Mouse (Mus musculus) ES-E14 (cell line): Measurements from ENCODE around the gene Kcnk18. TPM values are rescaled to one million over a fixed set of nuclear protein-coding genes. Genes with fewer than 3 reads are reported as not detected.

Experiments
- DNase-seq: peaks from one replicate; pipeline ENCODE4 v3.0.0-alpha.2; 2013; ENCODE audit warnings: low read depth, low spot score
- H3K27ac ChIP-seq: 2 replicates; pipeline ENCODE4 v1.5.1; 2012; ENCODE audit warnings: low read depth, mild to moderate bottlenecking, low read length, moderate library complexity, mixed read lengths; ENCODE audit not compliant: poor library complexity, insufficient read depth, severe bottlenecking
- H3K36me3 ChIP-seq: 2 replicates; pipeline ENCODE4 v1.6.1; 2012; ENCODE audit warnings: mild to moderate bottlenecking, low read length, moderate library complexity, mixed read lengths; ENCODE audit not compliant: control insufficient read depth, poor library complexity, insufficient read depth, severe bottlenecking
- H3K4me1 ChIP-seq, 2 experiments: fragments of 150-350 bp in 1 of 2; sonication (generic) in 1 of 2; 2 replicates each; pipeline ENCODE4 v1.6.1; 2012; ENCODE audit warnings: low read length in 2 of 2, mild to moderate bottlenecking in 1 of 2, mixed read lengths in 1 of 2; ENCODE audit not compliant: control insufficient read depth in 2 of 2, insufficient read depth in 2 of 2, poor library complexity in 1 of 2
- H3K4me3 ChIP-seq, 2 experiments: fragments of 150-350 bp in 1 of 2; sonication (generic) in 1 of 2; 2 replicates each; pipeline ENCODE4 v1.5.1; 2012; ENCODE audit warnings: low read length in 2 of 2, low read depth in 1 of 2, mild to moderate bottlenecking in 1 of 2, mixed read lengths in 1 of 2; ENCODE audit not compliant: insufficient read depth in 1 of 2, poor library complexity in 1 of 2, severe bottlenecking in 1 of 2
- H3K9ac ChIP-seq: 2 replicates; pipeline ENCODE4 v1.6.1; 2012; ENCODE audit warnings: low read depth, mild to moderate bottlenecking, low read length, mixed read lengths; ENCODE audit not compliant: poor library complexity, insufficient read depth, severe bottlenecking
- H3K9me3 ChIP-seq: fragments of 150-350 bp; sonication (generic); 2 replicates; pipeline ENCODE4 v1.6.1; 2012; ENCODE audit warnings: low read depth, mild to moderate bottlenecking, low read length; ENCODE audit not compliant: control insufficient read depth, insufficient read depth
- CHD2 ChIP-seq: IDR thresholded peaks from 2 replicates; pipeline ENCODE4 v1.6.1; 2014; ENCODE audit warnings: mild to moderate bottlenecking, low read depth, low read length, inconsistent platforms
- HCFC1 ChIP-seq: IDR thresholded peaks from 2 replicates; pipeline ENCODE4 v1.6.1; 2012; ENCODE audit warnings: low read length, inconsistent platforms, borderline replicate concordance; ENCODE audit not compliant: insufficient read depth
- MAFK ChIP-seq: IDR thresholded peaks from 2 replicates; pipeline ENCODE4 v1.6.1; 2014; ENCODE audit warnings: mild to moderate bottlenecking, low read depth, low read length, inconsistent platforms; ENCODE audit not compliant: insufficient read depth
- ZC3H11A ChIP-seq: IDR thresholded peaks from 2 replicates; pipeline ENCODE4 v1.6.1; 2012; ENCODE audit warnings: low read depth, mild to moderate bottlenecking, inconsistent platforms, low read length, borderline replicate concordance
- ZNF384 ChIP-seq: IDR thresholded peaks from 2 replicates; pipeline ENCODE4 v1.6.1; 2012; ENCODE audit warnings: low read depth, low read length, inconsistent platforms
- in situ Hi-C, 2 experiments: fragments of 600-800 bp; cut with MboI; formaldehyde crosslinking; loops; one replicate each; pipeline ENCODE4 v1.15.1; 2025; ENCODE audit warnings: low sequenced_read_pairs in 2 of 2, inconsistent platforms in 1 of 2; ENCODE audit not compliant: unreplicated experiment in 2 of 2
- total RNA-seq: library from RNA; depleted of rRNA; stranded (reverse); fragments of 300-350 nt; gene quantifications from 2 replicates; pipeline ENCODE4 v1.2.3, GENCODE M21; 2012; rRNA removed

Gene Kcnk18
- total RNA-seq: 0.11 and 0.18 TPM in 2 replicates

DNA sequence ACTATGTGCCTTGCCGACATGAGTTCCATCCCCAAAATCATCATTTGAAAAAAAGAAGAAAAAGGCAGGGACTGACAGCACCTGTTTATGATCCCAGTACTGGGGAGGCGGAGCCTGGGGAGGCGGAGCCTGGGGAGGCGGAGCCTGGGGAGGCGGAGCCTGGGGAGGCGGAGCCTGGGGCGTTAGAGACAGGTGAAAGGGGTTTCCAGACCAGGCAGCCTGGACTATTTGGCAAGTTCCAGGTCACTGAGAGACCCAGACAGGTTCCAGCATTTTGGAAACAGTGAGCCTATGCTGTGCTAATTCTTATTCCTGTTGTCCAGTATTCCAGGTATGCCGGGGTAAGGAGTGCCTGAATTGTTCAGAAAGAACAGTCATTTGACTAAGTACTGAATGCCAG, at the start of gene Kcnk18:
Gene Kcnk18 (plus strand): TSS at position 224 of the 400 bp plus-strand sequence.
- no peak within 1 kb of the TSS for H3K27ac ChIP-seq
- H3K9ac ChIP-seq: no peak within 1 kb of the TSS
- no peaks in the 10 kb centered on the region for H3K9me3 ChIP-seq
- no peaks in the 10 kb centered on the region for H3K36me3 ChIP-seq
- TF ChIP-seq MAFK: no peak
- DNase-seq: no peak
- H3K4me1 ChIP-seq: peaks cover 0 to 1% of the 10 kb centered on the region in 2 experiments; a peak in 1 of 4 replicates
- in situ Hi-C loops: loop anchor here in 1 of 2 experiments (25.0 kb wide), 1 partner anchor 307 kb away; no protein-coding TSS in a partner anchor
- H3K4me3 ChIP-seq: peak within 1 kb of the TSS; percentile 2 to 44; a peak in 2 of 4 replicates

DNA sequence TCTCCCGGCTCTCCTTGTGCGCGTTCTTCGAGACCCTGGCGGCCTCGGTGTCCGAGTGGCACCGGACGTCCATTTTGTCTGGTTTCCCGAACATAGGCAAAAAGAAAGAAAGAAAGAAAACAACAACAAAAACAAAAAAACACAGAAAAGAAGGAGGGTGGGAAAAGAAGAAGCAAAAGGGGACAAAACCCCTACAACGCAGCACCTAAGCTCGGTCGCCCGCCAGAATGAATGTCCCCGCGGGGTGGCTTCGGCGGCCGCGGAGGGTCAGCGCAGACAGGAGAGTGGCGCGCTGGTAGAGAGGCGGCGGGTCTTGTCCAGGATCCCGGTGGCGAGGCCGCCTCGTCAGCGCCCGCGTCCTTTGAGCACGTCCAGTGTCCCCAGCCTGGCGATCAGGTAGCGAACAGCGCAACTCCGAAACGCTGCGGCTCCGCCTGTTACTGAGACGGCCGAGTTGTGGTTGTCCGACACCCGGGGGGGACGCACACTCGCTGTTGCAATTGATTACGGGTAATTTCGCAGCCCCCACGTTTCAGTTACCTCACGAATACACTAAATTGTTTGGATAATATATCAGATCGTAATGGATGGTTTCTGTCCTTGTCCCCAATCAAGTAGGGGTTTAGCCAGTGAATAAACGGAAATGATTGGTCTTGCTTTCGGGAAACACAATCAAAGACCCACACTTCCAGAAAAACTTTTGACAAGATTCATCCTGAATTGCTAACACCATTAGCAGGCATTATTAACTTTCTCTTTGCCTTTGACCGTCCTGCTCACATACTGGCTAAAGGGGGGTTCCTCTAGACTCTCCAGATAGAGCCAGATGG, 48.9 kb upstream of the Kcnk18 start, which contains the start of gene Vax1:
Gene Vax1 (minus strand): TSS at position 121 of the 830 bp plus-strand sequence.
- Histone ChIP-seq H3K9me3 (no peaks in the 10 kb centered on the region), H3K36me3 (no peaks in the 10 kb centered on the region), H3K4me1 (peaks cover 0 to 6% of the 10 kb centered on the region in 2 experiments; a peak in 1 of 4 replicates), H3K27ac (no peak within 1 kb of the TSS), H3K4me3 (peak within 1 kb of the TSS; percentile 47 to 52; a peak in 3 of 4 replicates), H3K9ac (no peak within 1 kb of the TSS; the same call in 1 of the 2 replicates)
- in situ Hi-C loops: loop anchor here (5.0 kb wide), 1 partner anchor 292 kb away; no protein-coding TSS in a partner anchor
- DNase-seq: no peak
- TF ChIP-seq MAFK (no peak), CHD2 (no peak), ZC3H11A (no peak), HCFC1 (no peak), ZNF384 (no peak)

DNA sequence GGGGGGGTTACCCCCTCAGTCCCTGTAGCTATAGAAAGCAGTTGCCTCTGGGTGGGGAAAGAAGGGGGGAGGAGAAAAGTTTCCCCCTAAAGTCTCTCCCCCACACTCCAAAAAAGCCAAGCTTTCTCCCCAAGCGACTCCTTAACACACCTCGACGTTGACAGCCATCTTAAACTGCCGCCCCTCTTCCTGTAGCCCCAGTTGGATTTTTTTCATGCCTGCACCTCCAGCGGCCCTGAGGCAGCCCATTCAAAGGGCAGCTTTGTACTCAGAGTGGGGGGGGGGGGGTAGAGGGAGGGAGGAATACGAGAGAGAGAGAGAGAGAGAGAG, 48.3 kb upstream of the Kcnk18 start:
- Histone ChIP-seq H3K9me3 (no peaks in the 10 kb centered on the region), H3K36me3 (no peaks in the 10 kb centered on the region), H3K4me3 (no peak overlapping the region), H3K4me1 (peaks cover 0 to 6% of the 10 kb centered on the region in 2 experiments; a peak in 1 of 4 replicates), H3K27ac (no peak overlapping the region), H3K9ac (no peak overlapping the region)
- no peak for DNase-seq
- in situ Hi-C loops: loop anchor here in 1 of 2 experiments (5.0 kb wide), 1 partner anchor 292 kb away; no protein-coding TSS in a partner anchor
- TF ChIP-seq ZNF384 (no peak), HCFC1 (no peak), CHD2 (no peak), MAFK (no peak), ZC3H11A (no peak)

DNA sequence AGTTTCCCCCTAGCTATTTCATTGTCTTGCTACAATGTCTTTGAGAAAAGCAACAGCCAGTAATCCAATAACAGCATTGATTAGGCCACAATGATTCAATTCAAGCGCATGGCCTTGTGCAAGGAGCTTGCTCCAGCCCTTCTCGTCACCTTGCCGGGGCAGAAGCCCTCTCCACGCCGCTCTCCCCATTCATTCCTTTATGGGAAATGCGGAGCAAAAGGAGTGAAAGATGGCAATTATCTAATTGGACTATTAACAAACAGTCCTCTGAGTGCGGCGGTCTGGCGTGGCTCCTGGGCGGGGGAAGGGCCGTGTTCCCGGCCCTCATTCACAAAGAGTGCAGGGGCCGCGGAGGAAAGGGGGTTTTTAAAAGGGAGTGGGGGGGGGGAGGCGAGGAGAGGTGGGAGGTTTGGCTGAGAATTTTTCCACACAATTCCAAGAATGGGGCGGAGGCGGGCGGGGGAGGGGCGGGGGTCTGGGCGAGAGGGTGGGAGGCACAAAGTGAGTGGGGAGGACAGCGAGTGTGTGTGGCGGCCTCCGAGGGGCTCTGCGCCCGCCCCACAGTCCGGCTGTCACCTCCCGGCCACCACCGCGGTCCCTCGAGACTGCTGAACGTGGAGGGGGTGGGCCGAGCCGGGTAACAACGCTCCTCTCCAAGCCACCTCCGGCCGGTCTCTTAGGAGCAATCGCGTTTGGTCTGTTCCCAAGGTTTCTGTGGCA, 47.7 kb upstream of the Kcnk18 start:
- TF ChIP-seq HCFC1 (no peak), ZC3H11A (no peak), ZNF384 (no peak), CHD2 (no peak), MAFK (no peak)
- Histone ChIP-seq H3K4me3 (peak overlapping the region; percentile 16 to 26; a peak in 3 of 4 replicates), H3K4me1 (peaks cover 0 to 6% of the 10 kb centered on the region in 2 experiments; a peak in 1 of 4 replicates), H3K9ac (no peak overlapping the region), H3K27ac (no peak overlapping the region), H3K9me3 (no peaks in the 10 kb centered on the region), H3K36me3 (no peaks in the 10 kb centered on the region)
- in situ Hi-C loops: loop anchor here in 1 of 2 experiments (5.0 kb wide), 1 partner anchor 291 kb away; no protein-coding TSS in a partner anchor
- DNase-seq: no peak
